Mouse (Mus musculus) kidney, embryonic 15.5 days (tissue): ENCODE data around the gene Thumpd3. TPM values are rescaled to one million over a fixed set of nuclear protein-coding genes. Genes with fewer than 3 reads are reported as not detected.

Experiments used
- ATAC-seq: fragments of 200-750 bp; cut with Nextera tagmentation; replicated peaks from 2 replicates; pipeline ENCODE4 v1.8.0; 2017; ENCODE audit warnings: moderate TSS enrichment; ENCODE audit not compliant: low FRiP score
- H3K27ac ChIP-seq: fragments of 300-500 bp; sonication (generic); 2 replicates; pipeline ENCODE4 v1.5.1; 2015; ENCODE audit warnings: mild to moderate bottlenecking, inconsistent platforms
- H3K27me3 ChIP-seq: fragments of 300-500 bp; sonication (generic); 2 replicates; pipeline ENCODE4 v1.6.1; 2015; ENCODE audit warnings: inconsistent platforms
- H3K36me3 ChIP-seq: fragments of 300-500 bp; sonication (generic); 2 replicates; pipeline ENCODE4 v1.6.1; 2015; ENCODE audit warnings: inconsistent platforms
- H3K4me1 ChIP-seq: fragments of 300-500 bp; sonication (generic); 2 replicates; pipeline ENCODE4 v1.6.1; 2015; ENCODE audit warnings: inconsistent platforms
- H3K4me2 ChIP-seq: fragments of 300-500 bp; sonication (generic); 2 replicates; pipeline ENCODE4 v1.6.1; 2015; ENCODE audit warnings: moderate library complexity, mild to moderate bottlenecking, inconsistent platforms
- H3K4me3 ChIP-seq: fragments of 300-500 bp; sonication (generic); replicated peaks from 2 replicates; pipeline ENCODE4 v1.5.1; 2015; ENCODE audit warnings: mild to moderate bottlenecking, inconsistent platforms
- H3K9ac ChIP-seq: fragments of 300-500 bp; sonication (generic); 2 replicates; pipeline ENCODE4 v1.6.1; 2015; ENCODE audit warnings: mild to moderate bottlenecking, inconsistent platforms
- H3K9me3 ChIP-seq: fragments of 300-500 bp; sonication (generic); replicated peaks from 2 replicates; pipeline ENCODE4 v1.6.1; 2016; ENCODE audit warnings: inconsistent platforms
- WGBS: fragments of 180-500 bp; shearing (Covaris S2); methylation state at CpG from one replicate; pipeline ENCODE4 v1.1.7; 2015; ENCODE audit warnings: mixed read lengths; 5-methylcytosine and 5-hydroxymethylcytosine counted together
- polyA plus RNA-seq: library from polyadenylated mRNA; unstranded; fragments of >200 nt; fragmentation: Nextera tagmentation; extraction: Ambion mirVana; gene quantifications from 2 replicates; pipeline ENCODE4 v1.2.1, GENCODE M21; 2015

The Thumpd3 gene
- polyA plus RNA-seq, 1 experiment from 2014 or later, result 46.6 TPM

DNA sequence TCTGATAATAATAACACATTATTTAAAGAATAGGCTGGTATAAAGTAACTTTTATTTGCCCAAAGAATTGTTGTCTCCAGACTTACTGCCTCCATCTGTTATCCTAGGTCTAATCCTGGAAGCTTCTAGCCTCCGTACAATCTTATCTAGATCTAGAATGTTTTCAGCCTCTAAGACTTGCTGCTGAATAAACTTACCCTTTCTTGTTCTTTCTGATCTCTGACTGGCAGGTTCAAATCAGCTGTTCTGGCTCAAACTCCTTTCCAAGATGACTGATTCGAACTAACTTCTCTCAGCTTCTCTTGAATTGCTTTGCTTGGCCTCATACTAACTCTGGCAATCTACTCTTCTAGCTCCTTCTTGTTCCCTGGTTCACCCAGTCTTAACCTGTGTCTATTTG is 5.7 kb upstream of the Thumpd3 start:
- Histone ChIP-seq H3K9me3 (no peaks in the 10 kb centered on the region), H3K36me3 (no peaks in the 10 kb centered on the region), H3K4me1 (peaks cover 17% of the 10 kb centered on the region), H3K4me3 (no peak overlapping the region), H3K27ac (no peak overlapping the region), H3K4me2 (no peak overlapping the region), H3K9ac (no peak overlapping the region), H3K27me3 (no peaks in the 10 kb centered on the region)
- no peak for ATAC-seq
- WGBS, result 81% methylated on average over 2 of the region's 2 CpGs

- no peaks in the 10 kb centered on the region for H3K9me3 ChIP-seq
- H3K4me3 ChIP-seq, result no peak overlapping the region
- 85% methylated on average over 11 of the region's 11 CpGs for WGBS
- peaks cover 20% of the 10 kb centered on the region for H3K4me1 ChIP-seq
- H3K36me3 ChIP-seq, result no peaks in the 10 kb centered on the region
- no peak overlapping the region for H3K9ac ChIP-seq
- H3K27me3 ChIP-seq, result no peaks in the 10 kb centered on the region
- no peak overlapping the region for H3K27ac ChIP-seq
- H3K4me2 ChIP-seq, result no peak overlapping the region
- ATAC-seq, result no peak
Measured at GRCm38 (mm10) chr6:113041215-113041990, 4.6 kb upstream of the Thumpd3 start.

- Histone ChIP-seq H3K27me3 (no peaks in the 10 kb centered on the region), H3K9me3 (no peaks in the 10 kb centered on the region), H3K27ac (peak overlapping the region; percentile 94), H3K9ac (peak overlapping the region; percentile 70), H3K4me3 (peak overlapping the region; percentile 76), H3K36me3 (peaks cover 19% of the 10 kb centered on the region), H3K4me1 (peaks cover 17% of the 10 kb centered on the region), H3K4me2 (peak overlapping the region; percentile 83)
- ATAC-seq, result peak; percentile 52
- under 1% methylated on average over 11 of the region's 11 CpGs for WGBS
Measured at GRCm38 (mm10) chr6:113045575-113045974, 450 bp upstream of the Thumpd3 start.

DNA sequence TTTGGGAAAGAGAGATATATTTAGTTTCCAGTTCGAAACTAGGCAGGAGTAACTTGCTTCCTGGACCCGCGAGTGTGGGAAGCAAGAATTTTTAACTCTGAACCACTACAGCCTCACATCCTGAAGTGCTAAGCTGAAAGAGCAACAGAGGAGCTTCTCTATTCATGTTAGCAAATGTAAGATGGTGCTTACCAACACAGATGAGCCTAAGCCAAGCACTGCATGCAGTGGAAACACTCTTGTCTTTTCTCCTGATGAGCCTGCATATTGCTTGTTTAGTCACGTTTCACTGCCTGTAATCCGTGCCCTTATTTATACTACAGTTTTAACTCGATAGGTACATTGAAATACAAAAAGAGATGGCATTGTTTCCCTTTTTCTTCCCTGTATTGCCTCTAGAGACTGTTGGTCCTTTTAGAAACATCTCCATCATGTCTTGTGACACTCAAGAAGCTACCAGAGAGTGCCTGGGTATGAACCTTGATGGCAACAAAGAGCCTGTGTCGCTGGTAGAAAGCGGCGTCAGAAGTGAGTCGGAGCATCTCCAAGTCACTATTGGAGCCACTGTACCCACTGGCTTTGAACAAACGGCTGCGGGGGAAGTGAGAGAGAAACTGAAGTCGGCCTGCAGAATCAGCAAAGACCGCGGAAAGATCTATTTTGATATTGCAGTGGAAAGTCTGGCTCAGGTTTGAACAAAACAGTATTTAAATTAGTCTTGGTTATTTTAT is 1.2 kb downstream of the Thumpd3 start:
- Histone ChIP-seq H3K36me3 (peaks cover 33% of the 10 kb centered on the region), H3K9me3 (no peaks in the 10 kb centered on the region)
- 55% methylated on average over 15 of the region's 15 CpGs for WGBS

DNA sequence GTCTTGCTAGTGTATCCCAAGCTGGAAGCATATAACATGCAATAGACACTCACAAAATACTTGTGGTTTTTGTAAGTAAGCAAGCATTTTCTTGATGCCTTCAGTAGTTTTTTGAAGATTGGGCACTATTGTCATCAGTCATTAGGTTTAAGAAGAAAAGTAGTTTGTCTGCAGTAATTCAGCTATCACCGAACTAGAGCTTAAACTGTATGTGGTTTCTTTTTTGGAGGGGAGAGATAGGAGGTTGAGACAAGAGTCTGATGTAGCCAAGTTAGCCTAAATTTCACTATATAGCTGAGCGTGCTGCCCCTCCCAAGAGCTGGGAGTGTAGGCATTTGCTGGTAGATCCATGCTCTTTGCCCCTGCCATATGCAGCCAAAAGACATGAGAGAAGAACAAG is 2.3 kb downstream of the Thumpd3 start:
- Histone ChIP-seq H3K27ac (no peak overlapping the region), H3K4me1 (peaks cover 17% of the 10 kb centered on the region), H3K9ac (no peak overlapping the region), H3K27me3 (no peaks in the 10 kb centered on the region), H3K4me3 (no peak overlapping the region), H3K36me3 (peaks cover 42% of the 10 kb centered on the region), H3K9me3 (no peaks in the 10 kb centered on the region), H3K4me2 (no peak overlapping the region)
- 100% methylated on average over 2 of the region's 2 CpGs for WGBS
- no peak for ATAC-seq

More for the DNA sequence above, 1.2 kb downstream of the Thumpd3 start:
- Histone ChIP-seq H3K4me2 (peak overlapping the region; percentile 83), H3K27me3 (no peaks in the 10 kb centered on the region), H3K9ac (peak overlapping the region; percentile 68), H3K4me1 (peaks cover 17% of the 10 kb centered on the region), H3K4me3 (peak overlapping the region; percentile 76), H3K27ac (peak overlapping the region; percentile 94)
- no peak for ATAC-seq

GRCm38 (mm10) chr6:113049159-113049558 is 3.1 kb downstream of the Thumpd3 start:
- Histone ChIP-seq H3K27me3 (no peaks in the 10 kb centered on the region), H3K27ac (no peak overlapping the region), H3K4me3 (no peak overlapping the region), H3K9ac (no peak overlapping the region), H3K4me1 (peaks cover 17% of the 10 kb centered on the region), H3K9me3 (no peaks in the 10 kb centered on the region), H3K36me3 (peaks cover 48% of the 10 kb centered on the region), H3K4me2 (no peak overlapping the region)
- no peak for ATAC-seq
- 90% methylated on average over 3 of the region's 3 CpGs for WGBS

- no peak for ATAC-seq
- H3K4me1 ChIP-seq, result no peaks in the 10 kb centered on the region
- WGBS, result 63% methylated on average over 3 of the region's 3 CpGs
- peaks cover 82% of the 10 kb centered on the region for H3K36me3 ChIP-seq
- H3K4me2 ChIP-seq, result no peak overlapping the region
- H3K27ac ChIP-seq, result no peak overlapping the region
- no peaks in the 10 kb centered on the region for H3K9me3 ChIP-seq
- no peaks in the 10 kb centered on the region for H3K27me3 ChIP-seq
- no peak overlapping the region for H3K9ac ChIP-seq
- no peak overlapping the region for H3K4me3 ChIP-seq
Measured at GRCm38 (mm10) chr6:113052972-113053371, 6.9 kb downstream of the Thumpd3 start.

DNA sequence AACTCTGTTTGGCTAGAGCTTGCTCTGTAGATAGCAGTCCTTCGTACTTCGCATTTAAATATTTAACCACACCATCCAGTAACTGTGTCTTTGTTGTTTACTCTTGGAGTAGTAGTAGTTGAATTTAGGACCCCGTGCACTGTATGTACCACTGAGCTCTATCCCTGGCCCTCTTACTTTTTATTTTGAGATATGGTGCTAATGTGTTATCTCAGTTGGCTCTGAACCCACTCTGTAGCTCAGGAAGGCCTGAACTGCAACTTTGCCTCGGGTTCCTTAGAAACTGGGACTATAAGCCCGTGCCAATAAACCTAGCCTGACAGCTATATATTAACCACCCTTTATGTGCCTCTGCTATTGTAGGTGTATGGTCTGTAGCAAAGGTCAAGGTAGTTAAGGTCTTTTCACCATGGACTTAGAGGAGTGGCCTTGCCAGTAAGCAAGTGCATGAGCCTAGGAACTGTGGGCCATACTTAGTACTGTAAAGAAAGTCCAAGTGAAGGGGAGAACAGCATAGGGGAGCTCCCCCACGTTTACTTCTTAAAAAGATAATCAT is 8.6 kb downstream of the Thumpd3 start:
- Histone ChIP-seq H3K27ac (no peak overlapping the region), H3K4me3 (no peak overlapping the region), H3K9ac (no peak overlapping the region), H3K4me2 (no peak overlapping the region), H3K27me3 (no peaks in the 10 kb centered on the region), H3K9me3 (no peaks in the 10 kb centered on the region), H3K36me3 (peaks cover 81% of the 10 kb centered on the region), H3K4me1 (no peaks in the 10 kb centered on the region)
- whole genome bisulfite sequencing, result 84% methylated on average over 6 of the region's 6 CpGs
- no peak for ATAC-seq

- H3K4me1 ChIP-seq, result no peaks in the 10 kb centered on the region
- no peaks in the 10 kb centered on the region for H3K9me3 ChIP-seq
- no peak overlapping the region for H3K27ac ChIP-seq
- H3K4me2 ChIP-seq, result no peak overlapping the region
- H3K9ac ChIP-seq, result no peak overlapping the region
- WGBS, result 75% methylated on average over 1 of the region's 1 CpGs
- no peak overlapping the region for H3K4me3 ChIP-seq
- H3K36me3 ChIP-seq, result peaks cover 89% of the 10 kb centered on the region
- ATAC-seq, result no peak
- H3K27me3 ChIP-seq, result no peaks in the 10 kb centered on the region
Measured at GRCm38 (mm10) chr6:113060892-113061563, 15.0 kb downstream of the Thumpd3 start.

DNA sequence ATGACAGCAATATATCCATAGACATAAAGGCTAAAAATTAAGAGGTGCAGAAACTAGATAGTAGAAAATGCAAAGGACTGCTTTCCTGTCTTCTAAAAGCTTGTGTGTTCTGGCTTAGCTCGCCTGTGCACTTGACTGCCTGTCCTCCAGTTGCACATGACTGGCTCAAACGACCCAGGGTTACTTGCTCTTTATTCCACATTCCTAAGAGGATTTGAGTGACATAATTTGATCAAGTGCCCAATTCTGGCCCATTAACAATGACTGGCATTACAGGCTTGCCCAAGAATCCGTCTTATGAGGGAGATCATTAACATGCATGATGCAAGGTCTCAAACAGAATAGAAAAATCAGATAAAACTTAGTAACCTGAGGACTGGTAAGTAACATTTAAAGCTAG is 16.2 kb downstream of the Thumpd3 start:
- no peak overlapping the region for H3K4me3 ChIP-seq
- no peak overlapping the region for H3K27ac ChIP-seq
- no peaks in the 10 kb centered on the region for H3K4me1 ChIP-seq
- H3K9me3 ChIP-seq, result no peaks in the 10 kb centered on the region
- no peak overlapping the region for H3K4me2 ChIP-seq
- WGBS, result 58% methylated on average over 3 of the region's 3 CpGs
- H3K9ac ChIP-seq, result no peak overlapping the region
- peaks cover 92% of the 10 kb centered on the region for H3K36me3 ChIP-seq
- H3K27me3 ChIP-seq, result no peaks in the 10 kb centered on the region
- no peak for ATAC-seq

DNA sequence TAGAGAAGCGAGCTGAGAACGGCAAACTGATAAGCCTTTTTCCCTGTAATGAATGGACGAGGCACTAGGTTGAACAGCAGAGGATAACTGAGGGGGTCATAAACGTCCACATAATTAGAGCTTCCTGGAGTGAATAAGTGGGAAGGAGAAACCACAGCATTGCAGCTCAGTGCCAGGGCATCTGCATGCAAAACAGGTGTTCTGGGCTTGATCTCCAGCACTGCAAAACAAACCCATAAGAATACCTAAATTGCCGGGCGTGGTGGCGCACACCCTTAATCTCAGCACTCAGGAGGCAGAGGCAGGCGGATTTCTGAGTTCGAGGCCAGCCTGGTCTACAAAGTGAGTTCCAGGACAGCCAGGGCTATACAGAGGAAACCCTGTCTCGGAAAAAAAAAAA is 17.3 kb downstream of the Thumpd3 start:
- Histone ChIP-seq H3K27me3 (no peaks in the 10 kb centered on the region), H3K27ac (no peak overlapping the region), H3K4me3 (no peak overlapping the region), H3K36me3 (peaks cover 93% of the 10 kb centered on the region), H3K4me2 (no peak overlapping the region), H3K9ac (no peak overlapping the region), H3K4me1 (no peaks in the 10 kb centered on the region), H3K9me3 (no peaks in the 10 kb centered on the region)
- 88% methylated on average over 10 of the region's 10 CpGs for WGBS
- no peak for ATAC-seq

- ATAC-seq, result no peak
- H3K4me2 ChIP-seq, result no peak overlapping the region
- no peaks in the 10 kb centered on the region for H3K9me3 ChIP-seq
- H3K36me3 ChIP-seq, result peaks cover 95% of the 10 kb centered on the region
- no peak overlapping the region for H3K27ac ChIP-seq
- no peak overlapping the region for H3K9ac ChIP-seq
- H3K4me1 ChIP-seq, result no peaks in the 10 kb centered on the region
- H3K27me3 ChIP-seq, result no peaks in the 10 kb centered on the region
- WGBS, result 90% methylated on average over 3 of the region's 3 CpGs
- H3K4me3 ChIP-seq, result no peak overlapping the region
Measured at GRCm38 (mm10) chr6:113065186-113065585, 19.2 kb downstream of the Thumpd3 start.
